Mouse (Mus musculus) E14TG2a.4 (cell line): ENCODE measurements around the gene E030018B13Rik.

Experiments used
- CTCF ChIP-seq: conservative IDR thresholded peaks from 2 replicates; pipeline ENCODE4 v1.5.1; 2014; ENCODE audit warnings: low read length
- NANOG ChIP-seq: IDR thresholded peaks from 2 replicates; pipeline ENCODE4 v1.6.1; 2014; ENCODE audit warnings: borderline replicate concordance, low read length, mixed read lengths
- POU5F1 ChIP-seq: IDR thresholded peaks from 2 replicates; pipeline ENCODE4 v1.6.1; 2014; ENCODE audit warnings: low read length, borderline replicate concordance

DNA sequence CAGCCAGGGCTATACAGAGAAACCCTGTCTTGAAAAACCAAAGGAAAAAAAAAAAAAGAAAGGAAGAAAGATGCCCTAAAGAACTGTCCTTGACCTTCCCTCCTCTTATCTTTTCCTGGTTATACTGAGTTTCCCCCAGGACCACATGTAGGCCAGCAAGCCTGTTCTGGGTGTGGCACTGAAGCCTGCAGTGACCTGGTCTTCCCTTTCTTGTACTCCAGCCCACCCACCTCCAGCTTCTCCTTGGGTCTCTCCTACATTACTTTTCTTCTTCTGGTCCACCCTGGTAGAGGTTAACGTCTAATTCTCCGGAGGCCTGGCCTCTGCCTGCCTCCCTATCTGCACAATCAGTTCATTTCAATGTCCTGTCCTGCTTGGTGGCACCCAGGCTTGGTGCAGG lies 38.8 kb downstream of the E030018B13Rik start:
- TF ChIP-seq CTCF (no peak), NANOG (no peak), POU5F1 (no peak)
